Mouse (Mus musculus): ENCODE results near the gene Mepe. TPM values are rescaled to one million over a fixed set of nuclear protein-coding genes. Genes with fewer than 3 reads are reported as not detected.

Gene Mepe
- total and polyA plus RNA-seq, 2 experiments = not detected

- no peak for DNase-seq (ENCODE audit: extremely low read depth, low read depth, low spot score)
- Histone ChIP-seq H3K36me3 (ENCODE audit: control insufficient read depth, insufficient read depth, low read length) (no peaks in the 10 kb centered on the region), H3K4me3 (ENCODE audit: insufficient read depth, low read depth, low read length) (no peak overlapping the region), H3K9ac (ENCODE audit: low read depth, low read length) (no peak overlapping the region), H3K27me3 (ENCODE audit: control insufficient read depth, insufficient read depth, low read length) (no peaks in the 10 kb centered on the region; the same call in 1 of the 2 replicates), H3K4me1 (ENCODE audit: control insufficient read depth, insufficient read depth, low read length) (no peaks in the 10 kb centered on the region), H3K79me2 (ENCODE audit: control insufficient read depth, insufficient read depth, low read length) (no peaks in the 10 kb centered on the region; the same call in 1 of the 2 replicates), H3K27ac (replicated peaks; ENCODE audit: insufficient read depth, low read depth, low read length) (no peak overlapping the region)
- TF ChIP-seq POLR2A (IDR thresholded peaks at IDR 0.05; ENCODE audit: extremely low read depth, insufficient read depth, low read length) (no peak), CTCF (IDR thresholded peaks at IDR 0.05; ENCODE audit: low read depth, low read length) (no peak)
Observed at GRCm38 (mm10) chr5:104327876-104328275, 2.7 kb downstream of the Mepe start.

GRCm38 (mm10) chr5:104328317-104328850, 3.3 kb downstream of the Mepe start:
- H3K4me1 ChIP-seq (ENCODE audit: control insufficient read depth, insufficient read depth, low read length) = no peaks in the 10 kb centered on the region
- H3K79me2 ChIP-seq (ENCODE audit: control insufficient read depth, insufficient read depth, low read length) = no peaks in the 10 kb centered on the region; the same call in 1 of the 2 replicates
- no peaks in the 10 kb centered on the region for H3K36me3 ChIP-seq (ENCODE audit: control insufficient read depth, insufficient read depth, low read length)
- DNase-seq (ENCODE audit: extremely low read depth, low read depth, low spot score) = no peak
- no peak for TF ChIP-seq CTCF (IDR thresholded peaks at IDR 0.05; ENCODE audit: low read depth, low read length)
- no peak for TF ChIP-seq POLR2A (IDR thresholded peaks at IDR 0.05; ENCODE audit: extremely low read depth, insufficient read depth, low read length)
- H3K9ac ChIP-seq (ENCODE audit: low read depth, low read length) = no peak overlapping the region
- H3K27ac ChIP-seq (replicated peaks; ENCODE audit: insufficient read depth, low read depth, low read length) = no peak overlapping the region
- no peaks in the 10 kb centered on the region; the same call in 1 of the 2 replicates for H3K27me3 ChIP-seq (ENCODE audit: control insufficient read depth, insufficient read depth, low read length)
- 83% methylated on average over 4 of the region's 4 CpGs for WGBS
- H3K4me3 ChIP-seq (ENCODE audit: insufficient read depth, low read depth, low read length) = no peak overlapping the region

GRCm38 (mm10) chr5:104329381-104329780, 4.3 kb downstream of the Mepe start:
- DNase-seq (ENCODE audit: extremely low read depth, low read depth, low spot score) = no peak
- Histone ChIP-seq H3K27me3 (ENCODE audit: control insufficient read depth, insufficient read depth, low read length) (no peaks in the 10 kb centered on the region; the same call in 1 of the 2 replicates), H3K27ac (replicated peaks; ENCODE audit: insufficient read depth, low read depth, low read length) (no peak overlapping the region), H3K79me2 (ENCODE audit: control insufficient read depth, insufficient read depth, low read length) (no peaks in the 10 kb centered on the region; the same call in 1 of the 2 replicates), H3K9ac (ENCODE audit: low read depth, low read length) (no peak overlapping the region), H3K4me1 (ENCODE audit: control insufficient read depth, insufficient read depth, low read length) (peaks cover 3% of the 10 kb centered on the region), H3K36me3 (ENCODE audit: control insufficient read depth, insufficient read depth, low read length) (no peaks in the 10 kb centered on the region), H3K4me3 (ENCODE audit: insufficient read depth, low read depth, low read length) (no peak overlapping the region)
- 80% methylated on average over 5 of the region's 5 CpGs for WGBS
- TF ChIP-seq CTCF (IDR thresholded peaks at IDR 0.05; ENCODE audit: low read depth, low read length) = no peak
- TF ChIP-seq POLR2A (IDR thresholded peaks at IDR 0.05; ENCODE audit: extremely low read depth, insufficient read depth, low read length) = no peak

- Histone ChIP-seq H3K9ac (ENCODE audit: low read depth, low read length) (no peak overlapping the region), H3K27me3 (ENCODE audit: control insufficient read depth, insufficient read depth, low read length) (no peaks in the 10 kb centered on the region; the same call in 1 of the 2 replicates), H3K4me3 (ENCODE audit: insufficient read depth, low read depth, low read length) (no peak overlapping the region), H3K79me2 (ENCODE audit: control insufficient read depth, insufficient read depth, low read length) (no peaks in the 10 kb centered on the region; the same call in 1 of the 2 replicates), H3K4me1 (ENCODE audit: control insufficient read depth, insufficient read depth, low read length) (peaks cover 3% of the 10 kb centered on the region), H3K27ac (replicated peaks; ENCODE audit: insufficient read depth, low read depth, low read length) (no peak overlapping the region), H3K36me3 (ENCODE audit: control insufficient read depth, insufficient read depth, low read length) (no peaks in the 10 kb centered on the region)
- 81% methylated on average over 5 of the region's 5 CpGs for WGBS
- TF ChIP-seq POLR2A (IDR thresholded peaks at IDR 0.05; ENCODE audit: extremely low read depth, insufficient read depth, low read length) (no peak), CTCF (IDR thresholded peaks at IDR 0.05; ENCODE audit: low read depth, low read length) (no peak)
- no peak for DNase-seq (ENCODE audit: extremely low read depth, low read depth, low spot score)
Observed at GRCm38 (mm10) chr5:104330088-104330487, 5.0 kb downstream of the Mepe start.

GRCm38 (mm10) chr5:104332296-104332695, 7.2 kb downstream of the Mepe start:
- Histone ChIP-seq H3K4me3 (ENCODE audit: insufficient read depth, low read depth, low read length) (no peak overlapping the region), H3K9ac (ENCODE audit: low read depth, low read length) (no peak overlapping the region), H3K4me1 (ENCODE audit: control insufficient read depth, insufficient read depth, low read length) (peaks cover 3% of the 10 kb centered on the region), H3K27me3 (ENCODE audit: control insufficient read depth, insufficient read depth, low read length) (no peaks in the 10 kb centered on the region; the same call in 1 of the 2 replicates), H3K27ac (replicated peaks; ENCODE audit: insufficient read depth, low read depth, low read length) (no peak overlapping the region), H3K79me2 (ENCODE audit: control insufficient read depth, insufficient read depth, low read length) (no peaks in the 10 kb centered on the region; the same call in 1 of the 2 replicates), H3K36me3 (ENCODE audit: control insufficient read depth, insufficient read depth, low read length) (no peaks in the 10 kb centered on the region)
- WGBS = 61% methylated on average over 3 of the region's 3 CpGs
- no peak for TF ChIP-seq POLR2A (IDR thresholded peaks at IDR 0.05; ENCODE audit: extremely low read depth, insufficient read depth, low read length)
- no peak for TF ChIP-seq CTCF (IDR thresholded peaks at IDR 0.05; ENCODE audit: low read depth, low read length)
- no peak for DNase-seq (ENCODE audit: extremely low read depth, low read depth, low spot score)

- Histone ChIP-seq H3K27me3 (ENCODE audit: control insufficient read depth, insufficient read depth, low read length) (no peaks in the 10 kb centered on the region; the same call in 1 of the 2 replicates), H3K4me3 (ENCODE audit: insufficient read depth, low read depth, low read length) (no peak overlapping the region), H3K4me1 (ENCODE audit: control insufficient read depth, insufficient read depth, low read length) (peaks cover 3% of the 10 kb centered on the region), H3K79me2 (ENCODE audit: control insufficient read depth, insufficient read depth, low read length) (no peaks in the 10 kb centered on the region; the same call in 1 of the 2 replicates), H3K9ac (ENCODE audit: low read depth, low read length) (no peak overlapping the region), H3K27ac (replicated peaks; ENCODE audit: insufficient read depth, low read depth, low read length) (no peak overlapping the region), H3K36me3 (ENCODE audit: control insufficient read depth, insufficient read depth, low read length) (no peaks in the 10 kb centered on the region)
- DNase-seq (ENCODE audit: extremely low read depth, low read depth, low spot score) = peak; percentile 96
- 9% methylated on average over 7 of the region's 7 CpGs for WGBS
- no peak for TF ChIP-seq POLR2A (IDR thresholded peaks at IDR 0.05; ENCODE audit: extremely low read depth, insufficient read depth, low read length)
- TF ChIP-seq CTCF (IDR thresholded peaks at IDR 0.05; ENCODE audit: low read depth, low read length) = peak; percentile 53; the same call in 1 of the 2 replicates
Observed at GRCm38 (mm10) chr5:104333231-104333640, 8.1 kb downstream of the Mepe start.
